Mouse (Mus musculus): Measurements from ENCODE around the gene Slc35e1.
A peak's percentile ranks its signal among the peaks of the same experiment; 100 is the strongest.

Slc35e1 gene

GRCm38 (mm10) chr8:72491680-72492621 lies at the start of gene Slc35e1:
Gene Slc35e1 (minus strand): TSS chr8:72492614.
- DNase-seq (ENCODE audit: low read depth, low spot score), result no peak

- no peak for DNase-seq (ENCODE audit: low read depth, low spot score)
These were observed 46.8 kb upstream of the Slc35e1 start for GRCm38 (mm10) chr8:72539234-72539633.

- DNase-seq (ENCODE audit: low read depth, low spot score), result no peak
These were observed 42.5 kb upstream of the Slc35e1 start for GRCm38 (mm10) chr8:72534888-72535287.

- no peak for DNase-seq (ENCODE audit: low read depth, low spot score)
These were observed 39.7 kb upstream of the Slc35e1 start for GRCm38 (mm10) chr8:72532103-72532502.

GRCm38 (mm10) chr8:72521888-72522287 lies 29.5 kb upstream of the Slc35e1 start:
- DNase-seq (ENCODE audit: low read depth, low spot score), result no peak

- no peak for DNase-seq (ENCODE audit: low read depth, low spot score)
These were observed 25.1 kb upstream of the Slc35e1 start for GRCm38 (mm10) chr8:72517421-72517988.

- DNase-seq (ENCODE audit: low read depth, low spot score), result no peak
These were observed 20.7 kb upstream of the Slc35e1 start for GRCm38 (mm10) chr8:72513158-72513557.

GRCm38 (mm10) chr8:72512648-72513047 lies 20.2 kb upstream of the Slc35e1 start:
- no peak for DNase-seq (ENCODE audit: low read depth, low spot score)

- DNase-seq (ENCODE audit: low read depth, low spot score), result no peak
These were observed 15.1 kb upstream of the Slc35e1 start for GRCm38 (mm10) chr8:72507505-72507904.

GRCm38 (mm10) chr8:72504637-72505314 lies 12.4 kb upstream of the Slc35e1 start:
- DNase-seq (ENCODE audit: low read depth, low spot score), result no peak

GRCm38 (mm10) chr8:72504137-72504536 lies 11.7 kb upstream of the Slc35e1 start:
- DNase-seq (ENCODE audit: low read depth, low spot score), result no peak

- no peak for DNase-seq (ENCODE audit: low read depth, low spot score)
These were observed 8.1 kb upstream of the Slc35e1 start for GRCm38 (mm10) chr8:72500521-72500931.

GRCm38 (mm10) chr8:72499521-72500284 lies 7.3 kb upstream of the Slc35e1 start:
- DNase-seq (ENCODE audit: low read depth, low spot score), result no peak

- DNase-seq (ENCODE audit: low read depth, low spot score), result no peak
These were observed 6.1 kb upstream of the Slc35e1 start for GRCm38 (mm10) chr8:72498527-72498926.

- no peak for DNase-seq (ENCODE audit: low read depth, low spot score)
These were observed 5.5 kb upstream of the Slc35e1 start for GRCm38 (mm10) chr8:72497911-72498310.

GRCm38 (mm10) chr8:72496217-72496616 lies 3.8 kb upstream of the Slc35e1 start:
- DNase-seq (ENCODE audit: low read depth, low spot score), result no peak

- no peak for DNase-seq (ENCODE audit: low read depth, low spot score)
These were observed 3.1 kb upstream of the Slc35e1 start for GRCm38 (mm10) chr8:72495411-72496111.

GRCm38 (mm10) chr8:72493381-72493780 lies 967 bp upstream of the Slc35e1 start:
- no peak for DNase-seq (ENCODE audit: low read depth, low spot score)

GRCm38 (mm10) chr8:72492622-72493081 lies 238 bp upstream of the Slc35e1 start:
- DNase-seq (ENCODE audit: low read depth, low spot score), result peak; percentile 96

- DNase-seq (ENCODE audit: low read depth, low spot score), result no peak
These were observed 1.4 kb downstream of the Slc35e1 start for GRCm38 (mm10) chr8:72491017-72491416.

- no peak for DNase-seq (ENCODE audit: low read depth, low spot score)
These were observed 5.4 kb downstream of the Slc35e1 start for GRCm38 (mm10) chr8:72487014-72487413.
